Mouse (Mus musculus) limb, embryonic 13.5 days (tissue): ENCODE data around the gene Abhd12. TPM values are rescaled to one million over a fixed set of nuclear protein-coding genes. Genes with fewer than 3 reads are reported as not detected.
"Not testable (repeated sequence)": the region's sequence is repeated elsewhere in the genome, so short reads cannot be mapped to it uniquely, and the experiment has no call there.

ENCODE experiments used
- ATAC-seq: fragments of 200-750 bp; cut with Nextera tagmentation; 2 replicates; pipeline ENCODE4 v1.8.0; 2017; ENCODE audit warnings: low read depth, moderate number of reproducible peaks, moderate TSS enrichment; ENCODE audit not compliant: low FRiP score
- H3K27ac ChIP-seq: fragments of 300-500 bp; sonication (generic); 2 replicates; pipeline ENCODE4 v1.5.1; 2015; ENCODE audit warnings: inconsistent platforms, mild to moderate bottlenecking, moderate library complexity
- H3K27me3 ChIP-seq: fragments of 300-500 bp; sonication (generic); 2 replicates; pipeline ENCODE4 v1.6.1; 2015; ENCODE audit warnings: mild to moderate bottlenecking, inconsistent platforms
- H3K36me3 ChIP-seq: fragments of 300-500 bp; sonication (generic); 2 replicates; pipeline ENCODE4 v1.6.1; 2015; ENCODE audit warnings: inconsistent platforms, mild to moderate bottlenecking, moderate library complexity
- H3K4me1 ChIP-seq: fragments of 300-500 bp; sonication (generic); 2 replicates; pipeline ENCODE4 v1.6.1; 2015; ENCODE audit warnings: inconsistent platforms
- H3K4me2 ChIP-seq: fragments of 300-500 bp; sonication (generic); replicated peaks from 2 replicates; pipeline ENCODE4 v1.6.1; 2015; ENCODE audit warnings: inconsistent platforms, mild to moderate bottlenecking, moderate library complexity
- H3K4me3 ChIP-seq: fragments of 300-500 bp; sonication (generic); 2 replicates; pipeline ENCODE4 v1.5.1; 2015; ENCODE audit warnings: moderate library complexity, mild to moderate bottlenecking, inconsistent platforms
- H3K9ac ChIP-seq: fragments of 300-500 bp; sonication (generic); 2 replicates; pipeline ENCODE4 v1.6.1; 2015; ENCODE audit warnings: mild to moderate bottlenecking, inconsistent platforms
- H3K9me3 ChIP-seq: fragments of 300-500 bp; sonication (generic); 2 replicates; pipeline ENCODE4 v1.6.1; 2016; ENCODE audit warnings: inconsistent platforms
- WGBS: fragments of 180-500 bp; shearing (Covaris S2); methylation state at CpG from one replicate; pipeline ENCODE4 v1.1.7; 2015; 5-methylcytosine and 5-hydroxymethylcytosine counted together
- polyA plus RNA-seq: library from polyadenylated mRNA; unstranded; fragments of >200 nt; fragmentation: Nextera tagmentation; extraction: Ambion mirVana; gene quantifications from 2 replicates; pipeline ENCODE4 v1.2.1, GENCODE M21; 2015

The Abhd12 gene
- 68.1 and 75.6 TPM in 2 replicates for polyA plus RNA-seq

DNA sequence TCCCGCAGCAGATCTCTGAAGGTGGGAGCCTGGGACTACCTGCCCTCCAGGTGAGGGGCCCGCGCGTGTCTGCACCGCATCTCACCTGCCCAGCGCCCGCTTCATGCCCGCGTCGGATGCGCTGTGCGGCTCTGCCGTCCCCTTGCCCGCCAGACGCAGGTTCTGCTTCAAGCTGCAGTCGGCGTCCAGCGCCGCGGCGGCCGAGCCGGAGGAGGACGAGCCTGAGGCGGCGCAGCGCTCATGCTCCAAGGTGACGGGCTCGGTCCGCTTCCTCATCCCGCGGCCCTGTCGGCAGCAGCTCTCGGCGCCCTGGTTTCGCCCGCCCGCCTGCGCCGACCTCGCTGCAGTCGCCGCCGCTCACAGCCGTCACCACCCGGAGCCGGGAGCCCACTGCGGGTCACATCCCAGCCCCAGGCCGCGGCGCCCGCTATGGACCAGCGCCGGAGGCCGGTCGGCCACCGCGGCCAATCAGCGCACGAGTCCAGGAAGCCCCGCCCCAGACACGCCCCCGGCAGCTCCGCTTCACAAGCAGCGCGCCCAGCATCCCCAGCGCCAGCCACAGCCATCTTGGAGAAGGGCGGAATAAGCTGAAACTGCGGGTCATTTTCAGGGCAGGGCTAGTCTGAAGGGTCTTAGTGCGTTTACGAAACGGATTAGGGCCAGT lies at the start of gene Abhd12:
TSS of gene Abhd12 (minus strand) at position 470 of the 664 bp plus-strand sequence.
- ATAC-seq = peak; percentile 98
- peak within 1 kb of the TSS; percentile 92 for H3K4me3 ChIP-seq
- peak within 1 kb of the TSS; percentile 89 for H3K27ac ChIP-seq
- H3K4me1 ChIP-seq = peaks cover 20% of the 10 kb centered on the region
- H3K9me3 ChIP-seq = no peaks in the 10 kb centered on the region
- WGBS = under 1% methylated on average over 72 of the region's 72 CpGs
- H3K36me3 ChIP-seq = peaks cover 7% of the 10 kb centered on the region
- H3K4me2 ChIP-seq = peak within 1 kb of the TSS; percentile 91
- no peaks in the 10 kb centered on the region for H3K27me3 ChIP-seq
- peak within 1 kb of the TSS; percentile 94 for H3K9ac ChIP-seq

DNA sequence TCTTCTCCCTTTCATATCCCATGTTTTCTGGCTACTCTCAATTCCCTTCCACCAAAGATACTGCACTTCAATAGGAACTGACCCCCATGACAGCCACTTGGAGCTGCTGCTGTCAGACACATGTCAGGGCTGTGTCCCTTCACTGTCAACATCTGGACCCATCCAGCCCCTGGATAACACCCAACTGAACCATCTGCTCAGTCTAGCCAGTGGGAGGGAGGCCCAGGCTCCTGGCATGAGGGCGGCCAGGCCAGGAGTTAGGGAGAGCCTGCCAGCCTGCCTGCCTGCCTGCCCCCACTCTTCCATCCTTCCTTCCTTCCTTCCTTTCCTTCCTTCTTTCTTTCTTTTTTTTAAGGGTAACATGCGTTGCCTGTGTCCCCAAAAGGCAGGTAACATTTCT lies 46.7 kb upstream of the Abhd12 start:
- no peaks in the 10 kb centered on the region for H3K27me3 ChIP-seq
- H3K9ac ChIP-seq = no peak overlapping the region
- H3K36me3 ChIP-seq = peaks cover 49% of the 10 kb centered on the region
- ATAC-seq = no peak
- no peak overlapping the region for H3K4me2 ChIP-seq
- H3K4me3 ChIP-seq = no peak overlapping the region
- H3K27ac ChIP-seq = no peak overlapping the region
- no peaks in the 10 kb centered on the region for H3K4me1 ChIP-seq
- H3K9me3 ChIP-seq = no peaks in the 10 kb centered on the region
- WGBS = 93% methylated on average over 2 of the region's 2 CpGs

DNA sequence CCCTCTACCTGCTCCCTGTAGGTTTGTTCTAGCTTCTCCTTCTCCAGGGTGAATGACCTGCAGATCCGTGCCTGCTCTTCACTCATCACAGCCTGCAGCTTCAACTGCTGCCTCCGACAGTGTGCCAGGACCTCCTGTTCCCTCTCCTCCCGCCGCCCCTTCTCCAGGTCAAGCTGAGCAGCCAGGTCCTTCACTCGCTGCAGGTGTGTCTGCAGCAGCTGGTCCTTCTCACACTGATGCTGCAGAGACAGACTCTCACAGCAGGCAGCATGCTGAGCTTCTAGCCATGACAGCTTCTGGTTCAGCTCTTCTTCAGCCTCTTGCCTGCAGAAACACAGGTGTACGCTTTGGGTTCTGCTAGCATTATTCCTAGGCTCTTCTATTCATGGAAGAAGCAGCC lies 45.5 kb upstream of the Abhd12 start:
- H3K36me3 ChIP-seq = peaks cover 39% of the 10 kb centered on the region
- WGBS = 92% methylated on average over 6 of the region's 6 CpGs
- no peak for ATAC-seq

DNA sequence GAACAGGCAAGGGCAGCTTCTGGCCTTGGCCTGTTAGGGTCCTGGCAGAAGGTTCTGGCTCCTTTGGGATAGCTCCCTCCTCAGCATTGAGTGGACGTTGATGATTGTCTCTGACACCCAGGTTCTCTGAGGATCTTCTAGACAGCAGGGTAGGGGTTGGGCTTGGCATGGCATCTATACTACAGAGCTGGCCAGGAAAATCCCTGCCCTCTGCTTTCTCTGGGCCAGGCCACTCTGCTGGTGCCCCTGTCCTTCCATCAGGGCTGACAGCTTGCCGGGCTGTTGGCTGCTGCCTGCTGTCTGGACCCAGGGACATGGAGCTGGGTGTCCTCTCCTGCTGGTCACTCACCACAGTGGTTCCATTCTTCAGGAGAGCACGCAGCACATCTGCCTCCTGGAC lies 45.1 kb upstream of the Abhd12 start:
- H3K4me3 ChIP-seq = no peak overlapping the region
- 93% methylated on average over 3 of the region's 3 CpGs for WGBS
- no peak overlapping the region for H3K9ac ChIP-seq
- H3K27me3 ChIP-seq = no peaks in the 10 kb centered on the region
- H3K36me3 ChIP-seq = peaks cover 39% of the 10 kb centered on the region
- no peak overlapping the region for H3K27ac ChIP-seq
- H3K9me3 ChIP-seq = no peaks in the 10 kb centered on the region
- ATAC-seq = no peak
- H3K4me1 ChIP-seq = no peaks in the 10 kb centered on the region
- H3K4me2 ChIP-seq = no peak overlapping the region

More for the DNA sequence above, 45.5 kb upstream of the Abhd12 start:
- Histone ChIP-seq H3K4me2 (no peak overlapping the region), H3K4me1 (no peaks in the 10 kb centered on the region), H3K4me3 (no peak overlapping the region), H3K9ac (no peak overlapping the region), H3K9me3 (no peaks in the 10 kb centered on the region), H3K27me3 (no peaks in the 10 kb centered on the region), H3K27ac (no peak overlapping the region)

DNA sequence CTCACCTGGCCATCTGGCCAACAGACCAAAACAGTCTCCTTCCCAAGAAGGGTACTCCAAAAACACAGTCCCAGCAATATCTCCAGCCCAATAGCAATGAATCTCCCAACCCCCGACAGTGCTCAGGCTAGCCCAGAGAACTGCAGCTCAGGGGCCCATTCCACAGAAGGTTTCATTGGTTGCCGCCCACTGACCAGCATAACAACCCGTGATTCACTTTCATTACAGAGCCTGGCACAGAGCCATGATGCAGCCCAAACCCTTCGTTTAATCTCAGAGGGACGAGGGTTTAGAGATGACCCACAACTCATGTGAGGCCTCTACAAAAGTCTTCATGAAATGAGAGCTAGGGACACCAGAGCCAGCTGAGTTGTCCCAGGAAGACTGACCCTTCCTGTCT lies 44.2 kb upstream of the Abhd12 start:
- no peak overlapping the region for H3K9ac ChIP-seq
- H3K27ac ChIP-seq = no peak overlapping the region
- H3K36me3 ChIP-seq = peaks cover 42% of the 10 kb centered on the region
- H3K27me3 ChIP-seq = no peaks in the 10 kb centered on the region
- WGBS = 83% methylated on average over 5 of the region's 5 CpGs
- H3K4me1 ChIP-seq = no peaks in the 10 kb centered on the region
- H3K9me3 ChIP-seq = no peaks in the 10 kb centered on the region
- no peak for ATAC-seq
- H3K4me3 ChIP-seq = no peak overlapping the region
- no peak overlapping the region for H3K4me2 ChIP-seq

- ATAC-seq, H3K4me1 ChIP-seq, H3K9ac ChIP-seq, H3K27ac ChIP-seq, H3K4me2 ChIP-seq, H3K9me3 ChIP-seq, H3K4me3 ChIP-seq, H3K27me3 ChIP-seq: not testable (repeated sequence)
- H3K36me3 ChIP-seq = peaks cover 41% of the 10 kb centered on the region
- 91% methylated on average over 12 of the region's 12 CpGs for WGBS
These were observed 43.5 kb upstream of the Abhd12 start for GRCm38 (mm10) chr2:150947880-150948611.

- not testable (repeated sequence) for ATAC-seq, H3K9ac ChIP-seq
- 93% methylated on average over 5 of the region's 5 CpGs for WGBS
These were observed 42.8 kb upstream of the Abhd12 start for GRCm38 (mm10) chr2:150947341-150947740.

DNA sequence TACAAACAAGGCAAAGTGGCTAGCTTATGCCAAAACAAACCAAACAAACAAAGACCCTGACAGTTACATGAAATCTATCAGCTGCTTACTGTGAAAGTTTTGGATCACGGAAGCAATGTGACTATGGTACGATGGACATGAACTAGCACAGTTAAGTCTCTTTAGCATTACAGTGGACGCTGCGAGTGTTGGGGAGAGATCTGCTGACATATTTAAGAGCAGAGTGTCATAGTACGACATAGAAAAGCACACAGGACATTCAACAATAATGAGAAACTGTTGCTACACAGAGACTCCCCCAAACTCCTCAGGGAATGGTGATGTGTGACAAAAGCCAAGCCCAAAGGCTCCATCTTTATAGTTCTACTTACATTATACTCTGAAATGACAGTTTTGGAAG lies 39.5 kb upstream of the Abhd12 start:
- Histone ChIP-seq H3K4me3 (no peak overlapping the region), H3K9ac (no peak overlapping the region), H3K4me2 (no peak overlapping the region), H3K4me1 (no peaks in the 10 kb centered on the region), H3K36me3 (peaks cover 18% of the 10 kb centered on the region), H3K27me3 (no peaks in the 10 kb centered on the region), H3K27ac (no peak overlapping the region), H3K9me3 (no peaks in the 10 kb centered on the region)
- no peak for ATAC-seq
- WGBS = 93% methylated on average over 5 of the region's 5 CpGs

More at GRCm38 (mm10) chr2:150947341-150947740, 42.8 kb upstream of the Abhd12 start:
- not testable (repeated sequence) for H3K4me3 ChIP-seq, H3K27me3 ChIP-seq, H3K27ac ChIP-seq, H3K9me3 ChIP-seq, H3K4me1 ChIP-seq, H3K4me2 ChIP-seq
- peaks cover 38% of the 10 kb centered on the region for H3K36me3 ChIP-seq

DNA sequence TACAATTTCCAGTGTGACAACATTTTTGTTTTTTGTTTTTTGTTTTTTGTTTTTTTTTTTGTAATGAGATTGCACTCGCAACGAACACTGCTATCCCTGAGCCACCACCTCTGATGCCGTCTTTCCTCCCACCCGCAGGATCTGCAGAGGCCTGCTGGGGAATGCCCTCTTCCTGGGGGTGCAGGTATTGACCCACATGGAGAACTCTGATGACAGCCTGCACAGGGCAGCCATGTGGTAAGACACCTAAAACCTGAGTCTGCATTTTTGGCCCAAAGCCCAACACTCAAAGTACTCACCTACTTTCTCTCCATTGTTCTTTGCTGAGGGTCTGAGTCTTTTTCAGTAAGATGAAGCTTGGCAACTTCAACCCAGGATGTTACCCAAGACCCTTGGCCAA lies 30.1 kb upstream of the Abhd12 start:
- H3K9ac ChIP-seq = no peak overlapping the region
- H3K9me3 ChIP-seq = no peaks in the 10 kb centered on the region
- H3K27ac ChIP-seq = no peak overlapping the region
- H3K4me1 ChIP-seq = no peaks in the 10 kb centered on the region
- H3K36me3 ChIP-seq = peaks cover 68% of the 10 kb centered on the region
- WGBS = 93% methylated on average over 4 of the region's 4 CpGs
- H3K4me3 ChIP-seq = no peak overlapping the region
- ATAC-seq = no peak
- no peaks in the 10 kb centered on the region for H3K27me3 ChIP-seq
- H3K4me2 ChIP-seq = no peak overlapping the region

GRCm38 (mm10) chr2:150933482-150933881 lies 28.9 kb upstream of the Abhd12 start:
- Histone ChIP-seq H3K27ac (no peak overlapping the region), H3K4me3 (no peak overlapping the region), H3K9me3 (no peaks in the 10 kb centered on the region), H3K27me3 (no peaks in the 10 kb centered on the region), H3K4me1 (no peaks in the 10 kb centered on the region), H3K36me3 (peaks cover 72% of the 10 kb centered on the region), H3K4me2 (no peak overlapping the region), H3K9ac (no peak overlapping the region)
- no peak for ATAC-seq
- WGBS = 87% methylated on average over 19 of the region's 19 CpGs

- ATAC-seq = no peak
- WGBS = 75% methylated on average over 3 of the region's 3 CpGs
- peaks cover 71% of the 10 kb centered on the region for H3K36me3 ChIP-seq
- H3K27ac ChIP-seq = no peak overlapping the region
- H3K9ac ChIP-seq = no peak overlapping the region
- no peaks in the 10 kb centered on the region for H3K27me3 ChIP-seq
- H3K4me1 ChIP-seq = no peaks in the 10 kb centered on the region
- H3K4me2 ChIP-seq = no peak overlapping the region
- H3K4me3 ChIP-seq = no peak overlapping the region
- no peaks in the 10 kb centered on the region for H3K9me3 ChIP-seq
These were observed 26.3 kb upstream of the Abhd12 start for GRCm38 (mm10) chr2:150930806-150931205.

DNA sequence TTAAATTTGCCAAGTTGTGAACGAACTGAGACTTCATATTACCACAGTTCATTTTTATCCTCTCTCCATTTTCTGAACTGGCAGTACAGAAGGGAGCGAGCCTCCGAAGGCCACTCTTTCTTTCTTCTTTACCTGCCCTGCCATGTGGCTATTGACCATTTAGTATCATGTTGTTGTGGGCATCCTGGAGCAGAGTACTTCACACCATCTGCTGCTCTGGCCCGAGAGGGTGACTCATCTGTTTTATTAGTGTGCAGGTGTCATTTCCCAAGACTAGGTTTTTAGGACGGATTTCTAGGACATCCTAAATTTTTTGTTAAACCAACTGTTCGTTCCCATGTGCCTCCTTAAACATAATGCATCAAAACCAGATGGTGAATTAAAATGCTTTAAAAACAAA lies 24.6 kb upstream of the Abhd12 start:
- 77% methylated on average over 6 of the region's 6 CpGs for WGBS
- no peak for ATAC-seq
- no peak overlapping the region for H3K27ac ChIP-seq
- H3K4me3 ChIP-seq = no peak overlapping the region
- H3K9me3 ChIP-seq = no peaks in the 10 kb centered on the region
- H3K36me3 ChIP-seq = peaks cover 70% of the 10 kb centered on the region
- no peaks in the 10 kb centered on the region for H3K27me3 ChIP-seq
- no peak overlapping the region for H3K9ac ChIP-seq
- H3K4me2 ChIP-seq = no peak overlapping the region
- H3K4me1 ChIP-seq = no peaks in the 10 kb centered on the region
